In genomic region chr5:151344737-151345136, GRCm38 (mm10) we compare ENCODE assay signal across 20 mouse cellular contexts.
A peak's percentile ranks its signal among the peaks of the same experiment; 100 is the strongest.
DNase-seq lines count a peak whose midpoint lies in the region; ATAC-seq lines count a peak whose summit lies in the region.
"Had no signal": no experiment of that assay in that cellular context is flagged by ENCODE, and none has a peak within 500 bp of the region (broad histone marks: within the 10 kb centered on the region; RNA-seq: fewer than 3 reads in every experiment).

No protein-coding gene starts in this region.

- ATAC-seq in common myeloid progenitor, adult 5-6 weeks (replicated peaks; ENCODE audit: low read depth, poor library complexity, severe bottlenecking), result peak; percentile 92
- peak; percentile 81 to 85 for ATAC-seq in hematopoietic stem cell, adult 5-6 weeks (replicated peaks in 1 of 2; ENCODE audit: insufficient read depth in 1 of 2, low FRiP score in 2 of 2, low TSS enrichment in 1 of 2, low read depth in 1 of 2, poor library complexity in 2 of 2, severe bottlenecking in 2 of 2)
- ATAC-seq in megakaryocyte progenitor cell, adult 5-6 weeks (replicated peaks; ENCODE audit: poor library complexity), result peak; percentile 91
- ATAC-seq: activated CD4-positive, CD25-positive, alpha-beta regulatory T cell, adult 4 months; forebrain, embryonic 13.5 days; forebrain, embryonic 15.5 days; forebrain, postnatal 0 days; Patski had no signal

- DNase-seq in 416B (ENCODE audit: low read depth), result peak; percentile 28
- DNase-seq in lung, postnatal 10 days, result no peak
- DNase-seq in urinary bladder, adult 18-20 months (ENCODE audit: low spot score in 2 of 2), result no peak
- DNase-seq in layer of hippocampus, postnatal 10 days (ENCODE audit: low spot score in 2 of 2), result no peak
- DNase-seq: adrenal gland, adult 8-10 months; adrenal gland, postnatal 25 days; cerebellum, adult 11 months; cerebellum, adult 18-20 months; cerebellum, adult 8-10 months; cerebellum, adult 9-11 months; cerebellum, postnatal 14 days; cerebellum, postnatal 36 days; forebrain, postnatal 0 days had no signal
